Mouse (Mus musculus) limb, embryonic 11.5 days (tissue): ENCODE measurements around the gene Ddx20. TPM values are rescaled to one million over a fixed set of nuclear protein-coding genes. Genes with fewer than 3 reads are reported as not detected.

Experiments used
- ATAC-seq: fragments of 200-750 bp; cut with Nextera tagmentation; 2 replicates; pipeline ENCODE4 v1.8.0; 2017; ENCODE audit warnings: low read depth; ENCODE audit not compliant: insufficient number of reproducible peaks, low FRiP score, low TSS enrichment
- DNase-seq: peaks from one replicate; pipeline ENCODE4 v3.0.0-alpha.2; 2015; ENCODE audit warnings: low spot score
- H3K27ac ChIP-seq: fragments of 300-500 bp; sonication (generic); replicated peaks from 2 replicates; pipeline ENCODE4 v1.5.1; 2014; ENCODE audit warnings: low read depth, mild to moderate bottlenecking, low read length
- H3K27me3 ChIP-seq: fragments of 300-500 bp; sonication (generic); 2 replicates; pipeline ENCODE4 v1.6.1; 2014; ENCODE audit warnings: mild to moderate bottlenecking, low read length, mixed read lengths; ENCODE audit not compliant: control insufficient read depth, insufficient read depth
- H3K36me3 ChIP-seq: fragments of 300-500 bp; sonication (generic); 2 replicates; pipeline ENCODE4 v1.6.1; 2014; ENCODE audit warnings: mild to moderate bottlenecking, low read length, moderate library complexity, mixed read lengths; ENCODE audit not compliant: control insufficient read depth, insufficient read depth
- H3K4me1 ChIP-seq: fragments of 300-500 bp; sonication (generic); 2 replicates; pipeline ENCODE4 v1.6.1; 2014; ENCODE audit warnings: low read length, mixed read lengths; ENCODE audit not compliant: control insufficient read depth, insufficient read depth
- H3K4me2 ChIP-seq: fragments of 300-500 bp; sonication (generic); 2 replicates; pipeline ENCODE4 v1.6.1; 2014; ENCODE audit warnings: low read depth, mild to moderate bottlenecking, moderate library complexity; ENCODE audit not compliant: severe bottlenecking
- H3K4me3 ChIP-seq: fragments of 300-500 bp; sonication (generic); 2 replicates; pipeline ENCODE4 v1.5.1; 2014; ENCODE audit warnings: low read depth, low read length
- H3K9ac ChIP-seq: fragments of 300-500 bp; sonication (generic); 2 replicates; pipeline ENCODE4 v1.6.1; 2014; ENCODE audit warnings: mild to moderate bottlenecking, low read length
- H3K9me3 ChIP-seq: fragments of 300-500 bp; sonication (generic); 2 replicates; pipeline ENCODE4 v1.6.1; 2016; ENCODE audit warnings: low read length; ENCODE audit not compliant: control insufficient read depth
- WGBS: fragments of 180-500 bp; shearing (Covaris S2); extraction: QIAGEN DNeasy Blood & Tissue Kit; methylation state at CpG from one replicate; pipeline ENCODE4 v1.1.7; 2014; 5-methylcytosine and 5-hydroxymethylcytosine counted together
- polyA plus RNA-seq: library from polyadenylated mRNA; unstranded; fragments of >200 nt; fragmentation: Nextera tagmentation; extraction: Ambion mirVana; gene quantifications from 2 replicates; pipeline ENCODE4 v1.2.1, GENCODE M21; 2014

The Ddx20 gene
- polyA plus RNA-seq, result 47.8 and 48.3 TPM in 2 replicates

DNA sequence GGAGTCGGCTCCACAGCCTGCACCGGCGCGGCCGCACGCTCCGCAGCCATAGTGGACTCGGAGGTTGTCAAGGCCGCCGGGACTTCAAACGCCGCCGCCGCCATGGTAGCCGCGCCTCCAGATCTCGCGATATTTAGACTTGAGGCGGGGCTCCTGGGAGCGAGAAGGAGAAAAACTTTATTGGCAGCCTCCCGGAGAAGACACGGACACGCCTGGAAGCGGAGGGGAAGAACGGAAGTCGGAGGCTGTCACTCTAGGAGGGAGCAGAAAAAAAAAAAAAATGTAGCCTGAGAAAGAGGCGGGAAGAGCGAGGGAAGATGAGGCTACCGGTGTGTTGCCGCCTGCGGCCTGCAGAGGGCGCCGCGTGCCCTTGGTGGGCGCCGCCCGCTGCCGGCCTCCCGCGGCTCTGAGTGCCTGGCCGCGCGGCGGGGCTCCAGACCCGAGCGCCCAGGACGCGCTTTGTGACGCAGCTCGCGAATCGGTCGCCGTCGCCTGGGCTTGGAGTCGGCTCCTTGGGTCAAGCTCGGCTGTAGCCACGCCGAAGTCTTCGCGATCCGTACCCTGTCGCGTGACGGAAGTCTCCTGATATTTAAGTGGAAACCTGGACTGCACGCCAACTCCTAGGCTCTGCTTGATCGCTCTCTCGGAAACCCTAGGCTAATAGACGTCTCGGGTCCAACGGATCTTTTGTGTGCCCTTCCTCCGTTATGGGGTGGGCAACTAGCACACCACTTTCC is at the start of gene Ddx20:
Ddx20 (minus strand) TSS at position 251 of the 737 bp plus-strand sequence.
- H3K4me1 ChIP-seq, result no peaks in the 10 kb centered on the region
- peak within 1 kb of the TSS; percentile 93 for H3K9ac ChIP-seq
- peak within 1 kb of the TSS; percentile 98 for H3K4me3 ChIP-seq
- under 1% methylated on average over 71 of the region's 72 CpGs for WGBS
- ATAC-seq (peak; percentile 94), DNase-seq (peak; percentile 99)
- peak within 1 kb of the TSS; percentile 22; the same call in 1 of the 2 replicates for H3K27ac ChIP-seq
- no peaks in the 10 kb centered on the region for H3K27me3 ChIP-seq
- peak within 1 kb of the TSS; percentile 61 for H3K4me2 ChIP-seq
- H3K9me3 ChIP-seq, result no peaks in the 10 kb centered on the region
- H3K36me3 ChIP-seq, result no peaks in the 10 kb centered on the region

DNA sequence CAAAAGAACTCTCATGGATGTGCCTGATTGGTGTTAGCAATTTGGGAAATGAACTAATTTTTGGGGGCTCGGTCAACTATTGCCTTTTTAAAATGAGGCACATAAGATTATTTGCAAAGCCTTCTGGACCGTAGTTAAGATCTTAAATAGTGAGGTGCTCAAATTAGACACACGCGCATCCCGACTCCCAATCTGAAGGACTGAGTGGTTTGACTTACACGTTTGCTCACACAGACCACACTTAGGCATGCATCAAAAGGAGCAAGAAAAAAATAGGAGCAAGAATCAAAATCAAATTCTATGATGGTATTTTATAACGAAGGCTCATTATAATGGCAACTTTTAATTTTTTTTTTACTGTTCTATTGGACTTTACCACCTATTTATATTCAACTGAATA is 49.7 kb upstream of the Ddx20 start:
- no peaks in the 10 kb centered on the region; the same call in 1 of the 2 replicates for H3K36me3 ChIP-seq
- H3K9ac ChIP-seq, result no peak overlapping the region
- no peaks in the 10 kb centered on the region for H3K9me3 ChIP-seq
- no peaks in the 10 kb centered on the region for H3K4me1 ChIP-seq
- no peak for DNase-seq
- H3K4me3 ChIP-seq, result no peak overlapping the region
- H3K4me2 ChIP-seq, result no peak overlapping the region
- ATAC-seq, result no peak
- WGBS, result 93% methylated on average over 7 of the region's 7 CpGs
- H3K27ac ChIP-seq, result no peak overlapping the region
- H3K27me3 ChIP-seq, result no peaks in the 10 kb centered on the region

DNA sequence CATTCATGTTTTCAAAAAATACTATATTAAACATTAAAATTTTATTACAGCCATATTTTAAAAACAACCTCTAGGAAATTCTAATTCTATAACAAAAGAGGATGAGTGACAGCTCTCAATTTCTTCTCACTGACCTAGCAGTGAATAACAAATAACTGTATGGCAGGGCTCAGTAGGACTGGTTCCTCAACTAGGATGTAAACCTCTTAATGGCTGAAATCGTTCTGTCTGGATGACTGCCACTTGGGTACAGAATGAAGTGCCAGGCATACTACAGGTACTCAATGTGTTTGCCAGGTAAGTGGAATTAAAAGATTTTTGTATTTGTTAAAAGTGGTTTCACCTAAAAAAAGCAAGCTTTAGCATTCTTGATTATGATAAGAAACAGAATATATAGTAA is 48.8 kb upstream of the Ddx20 start:
- H3K27ac ChIP-seq, result no peak overlapping the region
- no peak for ATAC-seq
- no peaks in the 10 kb centered on the region for H3K4me1 ChIP-seq
- H3K4me3 ChIP-seq, result no peak overlapping the region
- H3K9ac ChIP-seq, result no peak overlapping the region
- H3K9me3 ChIP-seq, result no peaks in the 10 kb centered on the region
- no peak for DNase-seq
- no peaks in the 10 kb centered on the region for H3K27me3 ChIP-seq
- 88% methylated on average over 1 of the region's 1 CpGs for WGBS
- H3K4me2 ChIP-seq, result no peak overlapping the region
- H3K36me3 ChIP-seq, result no peaks in the 10 kb centered on the region; the same call in 1 of the 2 replicates

DNA sequence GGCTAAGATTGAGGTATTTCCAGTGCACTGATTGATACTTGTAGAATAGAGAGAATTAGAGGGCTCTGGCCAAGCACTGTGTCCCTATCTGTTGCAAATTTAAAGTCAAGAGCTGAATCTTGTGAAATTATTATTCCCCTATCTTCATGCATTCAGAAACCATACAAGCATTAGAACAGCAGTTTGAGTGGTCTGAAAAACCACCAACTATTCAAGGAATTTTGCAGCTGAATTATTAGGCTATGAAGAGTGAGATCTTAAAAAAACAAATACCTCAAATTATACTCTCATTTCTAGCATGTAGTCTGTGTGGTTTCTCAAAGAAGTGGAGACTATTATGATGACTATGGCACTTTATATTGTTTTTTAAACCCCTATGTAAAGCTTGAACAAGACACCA is 47.9 kb upstream of the Ddx20 start:
- H3K27me3 ChIP-seq, result no peaks in the 10 kb centered on the region
- no peaks in the 10 kb centered on the region for H3K4me1 ChIP-seq
- ATAC-seq (no peak), DNase-seq (no peak)
- H3K9me3 ChIP-seq, result no peaks in the 10 kb centered on the region
- H3K4me3 ChIP-seq, result no peak overlapping the region
- no peak overlapping the region for H3K27ac ChIP-seq
- H3K4me2 ChIP-seq, result no peak overlapping the region
- no peak overlapping the region for H3K9ac ChIP-seq
- no peaks in the 10 kb centered on the region; the same call in 1 of the 2 replicates for H3K36me3 ChIP-seq

DNA sequence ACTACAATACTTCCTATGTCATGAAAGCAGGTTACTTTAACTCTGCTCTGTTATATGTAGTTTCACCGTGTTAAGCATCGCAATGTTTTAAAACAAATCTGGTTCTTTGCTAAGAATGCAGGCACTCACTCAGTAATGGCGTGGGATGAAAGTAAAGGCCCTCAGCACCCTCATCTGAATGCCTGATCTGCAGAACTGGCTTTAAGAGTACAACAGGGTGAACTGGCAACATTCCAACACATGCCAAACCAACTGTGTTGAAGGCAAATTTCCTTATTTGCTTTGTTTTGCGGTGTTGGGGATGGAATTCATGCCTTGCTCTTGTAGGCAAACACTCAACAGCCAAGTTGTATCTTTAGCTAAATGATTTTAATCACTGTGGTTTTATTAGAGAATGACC is 46.2 kb upstream of the Ddx20 start:
- 96% methylated on average over 4 of the region's 4 CpGs for WGBS
- Histone ChIP-seq H3K36me3 (no peaks in the 10 kb centered on the region; the same call in 1 of the 2 replicates), H3K4me2 (no peak overlapping the region), H3K27me3 (no peaks in the 10 kb centered on the region), H3K4me1 (no peaks in the 10 kb centered on the region), H3K27ac (no peak overlapping the region), H3K4me3 (no peak overlapping the region), H3K9me3 (no peaks in the 10 kb centered on the region), H3K9ac (no peak overlapping the region)
- DNase-seq (no peak), ATAC-seq (no peak)

DNA sequence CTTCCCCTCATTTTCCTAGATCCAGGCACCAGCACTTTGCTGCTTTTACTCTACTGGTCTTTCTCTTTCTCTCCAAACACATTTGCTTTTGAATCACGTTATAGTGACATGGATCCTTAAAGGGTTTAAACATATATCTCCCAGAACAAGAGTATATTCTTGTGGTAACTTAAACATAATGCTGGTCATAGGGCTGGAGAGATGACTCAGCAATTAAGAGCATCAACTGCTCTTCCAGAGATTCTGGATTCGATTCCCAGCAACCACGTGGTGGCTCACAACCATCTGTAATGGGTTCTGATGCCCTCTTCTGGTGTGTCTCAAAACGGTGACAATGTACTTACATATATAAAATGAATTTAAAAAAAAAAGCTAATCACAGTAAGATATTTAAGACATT is 45.0 kb upstream of the Ddx20 start:
- Histone ChIP-seq H3K9me3 (no peaks in the 10 kb centered on the region), H3K36me3 (no peaks in the 10 kb centered on the region), H3K27ac (no peak overlapping the region), H3K4me1 (no peaks in the 10 kb centered on the region), H3K9ac (no peak overlapping the region), H3K27me3 (no peaks in the 10 kb centered on the region), H3K4me2 (no peak overlapping the region), H3K4me3 (no peak overlapping the region)
- ATAC-seq, result no peak
- DNase-seq, result no peak
- 91% methylated on average over 4 of the region's 4 CpGs for WGBS

DNA sequence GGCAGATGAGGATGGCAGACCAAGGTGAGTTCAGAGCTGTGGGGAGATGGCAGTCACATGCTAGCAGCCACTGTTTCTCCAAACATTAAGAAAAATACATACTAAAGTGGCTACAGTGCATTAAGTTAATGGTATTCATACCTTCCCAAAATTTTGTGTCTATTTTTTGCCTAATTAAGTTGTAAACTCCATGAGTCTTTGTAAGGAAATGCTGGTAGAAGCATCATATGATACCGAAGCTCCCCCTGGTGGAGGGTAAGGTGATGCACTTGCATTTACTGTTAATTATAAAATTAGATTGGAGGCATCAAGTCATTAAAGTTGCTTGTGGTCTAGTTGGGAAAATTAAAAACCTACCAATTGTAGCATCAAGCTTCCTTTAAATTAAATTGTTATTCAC is 38.7 kb upstream of the Ddx20 start:
- Histone ChIP-seq H3K27ac (no peak overlapping the region), H3K9ac (no peak overlapping the region), H3K36me3 (no peaks in the 10 kb centered on the region), H3K9me3 (no peaks in the 10 kb centered on the region), H3K4me2 (no peak overlapping the region), H3K4me3 (no peak overlapping the region), H3K27me3 (no peaks in the 10 kb centered on the region), H3K4me1 (no peaks in the 10 kb centered on the region)
- no peak for ATAC-seq
- 0% methylated on average over 1 of the region's 1 CpGs for WGBS
- no peak for DNase-seq

DNA sequence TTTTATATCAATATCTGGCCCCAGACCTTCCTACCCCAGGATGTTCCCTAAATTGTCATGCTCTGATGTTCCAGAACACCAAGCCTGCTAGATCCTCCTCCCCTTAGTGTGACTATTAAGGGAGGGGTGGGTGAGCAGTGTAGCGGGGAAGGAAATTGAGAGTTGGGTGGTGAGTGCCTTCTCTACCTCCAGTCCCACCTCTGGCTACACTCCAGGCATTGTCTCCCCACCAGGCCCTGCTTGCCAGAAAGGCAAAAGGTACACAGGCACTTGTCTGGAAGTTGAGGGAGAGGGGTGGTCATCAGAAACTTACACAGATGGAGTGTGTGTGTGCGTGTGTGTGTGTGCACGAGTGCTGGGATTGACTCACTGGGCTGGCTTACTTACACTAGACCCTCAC is 35.1 kb upstream of the Ddx20 start:
- 86% methylated on average over 3 of the region's 3 CpGs for WGBS
- no peak for ATAC-seq
- no peak overlapping the region for H3K4me3 ChIP-seq

More for the DNA sequence above, 35.1 kb upstream of the Ddx20 start:
- Histone ChIP-seq H3K4me1 (peaks cover 6% of the 10 kb centered on the region), H3K27ac (no peak overlapping the region), H3K36me3 (no peaks in the 10 kb centered on the region), H3K9ac (no peak overlapping the region), H3K4me2 (no peak overlapping the region), H3K27me3 (no peaks in the 10 kb centered on the region), H3K9me3 (no peaks in the 10 kb centered on the region; the same call in 1 of the 2 replicates)
- no peak for DNase-seq
